Mouse (Mus musculus): ENCODE measurements at regions not wholly inside any gene's neighbourhood (a gene's known extent, or its start where the extent isn't known, plus 50 kb on each side); places are given as distances from the start of the nearest gene placed in this dataset.

- in situ Hi-C loops (cut with MboI, MseI) = no loop called here
These were observed 433.0 kb upstream of the Pou3f3 start for GRCm38 (mm10) chr1:42262606-42263005.

- in situ Hi-C loops (cut with MboI, MseI) = no loop called here
These were observed 418.4 kb upstream of the Pou3f3 start for GRCm38 (mm10) chr1:42277130-42277529.

- in situ Hi-C loops (cut with MboI, MseI) = no loop called here
These were observed 399.7 kb upstream of the Pou3f3 start for GRCm38 (mm10) chr1:42295841-42296240.

GRCm38 (mm10) chr1:42309251-42309650 is 386.3 kb upstream of the Pou3f3 start:
- in situ Hi-C loops (cut with MboI, MseI) = no loop called here

GRCm38 (mm10) chr1:42313494-42313893 is 382.1 kb upstream of the Pou3f3 start:
- in situ Hi-C loops (cut with MboI, MseI) = no loop called here

- in situ Hi-C loops (cut with MboI, MseI) = no loop called here
These were observed 343.7 kb upstream of the Pou3f3 start for GRCm38 (mm10) chr1:42351884-42352283.

GRCm38 (mm10) chr1:42352389-42352788 is 343.2 kb upstream of the Pou3f3 start:
- in situ Hi-C loops (cut with MboI, MseI) = no loop called here

- in situ Hi-C loops (cut with MboI, MseI) = no loop called here
These were observed 342.5 kb upstream of the Pou3f3 start for GRCm38 (mm10) chr1:42353096-42353495.

- in situ Hi-C loops (cut with MboI, MseI) = no loop called here
These were observed 341.5 kb upstream of the Pou3f3 start for GRCm38 (mm10) chr1:42354020-42354419.

GRCm38 (mm10) chr1:42362438-42362837 is 333.1 kb upstream of the Pou3f3 start:
- in situ Hi-C loops (cut with MboI, MseI) = loop anchor here (5.0 kb wide), 1 partner anchor 35 kb away; no protein-coding TSS in a partner anchor

GRCm38 (mm10) chr1:42365648-42366324 is 329.8 kb upstream of the Pou3f3 start:
- in situ Hi-C loops (cut with MboI, MseI) = no loop called here

GRCm38 (mm10) chr1:42387919-42388684 is 307.5 kb upstream of the Pou3f3 start:
- in situ Hi-C loops (cut with MboI, MseI) = no loop called here

- in situ Hi-C loops (cut with MboI, MseI) = no loop called here
These were observed 306.8 kb upstream of the Pou3f3 start for GRCm38 (mm10) chr1:42388740-42389139.

GRCm38 (mm10) chr1:42395651-42396260 is 299.8 kb upstream of the Pou3f3 start:
- in situ Hi-C loops (cut with MboI, MseI) = no loop called here

GRCm38 (mm10) chr1:42398461-42399154 is 297.0 kb upstream of the Pou3f3 start:
- in situ Hi-C loops (cut with MboI, MseI) = no loop called here

GRCm38 (mm10) chr1:42415817-42416538 is 279.6 kb upstream of the Pou3f3 start:
- in situ Hi-C loops (cut with MboI, MseI) = no loop called here

- in situ Hi-C loops (cut with MboI, MseI) = no loop called here
These were observed 278.9 kb upstream of the Pou3f3 start for GRCm38 (mm10) chr1:42416539-42417218.

- in situ Hi-C loops (cut with MboI, MseI) = no loop called here
These were observed 277.8 kb upstream of the Pou3f3 start for GRCm38 (mm10) chr1:42417815-42418214.

- in situ Hi-C loops (cut with MboI, MseI) = no loop called here
These were observed 277.3 kb upstream of the Pou3f3 start for GRCm38 (mm10) chr1:42418233-42418632.

GRCm38 (mm10) chr1:42436366-42436998 is 259.1 kb upstream of the Pou3f3 start:
- in situ Hi-C loops (cut with MboI, MseI) = loop anchor here (25.0 kb wide), 1 partner anchor 1824 kb away; no protein-coding TSS in a partner anchor
